Mouse (Mus musculus) adrenal gland, postnatal 10 days (tissue): ENCODE measurements around the gene Robo3. TPM values are rescaled to one million over a fixed set of nuclear protein-coding genes. Genes with fewer than 3 reads are reported as not detected.

Experiments
- DNase-seq: peaks from one replicate; pipeline ENCODE4 v3.0.0; 2021; ENCODE audit warnings: mixed read lengths
- total RNA-seq, 2 experiments: library from RNA; stranded (reverse); gene quantifications; 2 replicates each; pipeline ENCODE4 v1.2.3; 2021

The Robo3 gene
- total RNA-seq, 2 experiments from 2014 or later = 0.45 to 0.72 TPM

DNA sequence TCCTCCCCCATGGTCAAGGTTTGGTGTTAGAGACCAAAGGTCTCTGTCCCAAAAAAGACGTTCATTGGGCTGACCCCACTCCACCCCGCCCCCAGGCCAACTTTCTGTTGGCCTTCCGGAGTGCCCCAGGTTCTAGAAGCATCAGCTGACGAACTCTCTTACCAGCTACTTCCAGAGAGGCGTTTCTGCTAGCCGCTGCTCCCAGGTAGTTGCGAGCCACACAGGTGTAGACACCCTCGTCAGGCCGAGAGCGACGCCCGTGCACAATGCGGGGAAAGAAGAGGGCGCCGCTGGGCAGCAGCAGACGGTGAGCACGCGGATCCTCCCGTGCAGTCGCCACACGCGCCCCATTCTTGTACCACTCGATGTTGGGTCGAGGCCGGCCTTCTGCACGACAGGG, 3.7 kb downstream of the Robo3 start:
- no peak for DNase-seq

GRCm38 (mm10) chr9:37421239-37421638, 11.8 kb downstream of the Robo3 start:
- no peak for DNase-seq

DNA sequence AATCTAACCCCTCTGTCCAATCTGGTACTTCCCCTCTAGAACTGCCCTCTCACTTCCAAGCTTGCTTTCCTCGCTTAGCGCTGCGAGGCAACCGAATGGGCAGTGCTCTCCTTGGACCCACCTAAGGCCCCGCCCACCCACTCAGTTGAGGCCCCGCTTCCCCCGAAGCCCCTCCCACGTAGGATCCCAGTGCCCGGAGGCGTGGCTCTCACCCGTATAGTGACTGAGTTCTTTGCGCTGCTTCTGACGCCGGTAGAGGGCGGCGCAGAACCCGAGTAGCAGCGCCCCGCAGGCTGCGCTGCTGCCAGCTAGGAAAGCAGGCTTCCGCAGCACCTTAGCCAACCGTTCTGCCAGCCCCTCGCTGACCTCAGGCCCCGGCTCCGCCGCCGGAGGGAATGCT, 12.4 kb downstream of the Robo3 start:
- DNase-seq = peak; percentile 91

DNA sequence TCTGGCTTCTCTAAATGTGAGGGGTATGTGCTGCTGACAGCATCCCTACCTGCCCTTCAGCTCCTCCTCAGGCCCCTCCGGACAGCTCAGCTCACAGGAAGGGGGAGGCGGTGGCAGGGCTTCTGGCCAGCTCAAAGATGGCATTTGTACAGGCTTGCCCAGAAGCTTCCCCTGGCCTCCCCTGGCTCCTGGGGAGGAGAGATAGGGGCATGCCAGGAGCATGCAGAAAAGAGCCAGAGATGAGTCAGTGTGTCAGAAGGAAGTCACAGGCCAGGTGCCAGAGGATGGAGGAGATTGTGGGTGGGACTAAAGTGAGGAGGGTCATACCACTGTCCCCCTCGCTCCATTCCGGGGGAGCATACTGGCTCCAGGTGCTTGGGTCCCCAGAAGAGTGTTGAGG, 14.3 kb downstream of the Robo3 start:
- DNase-seq = no peak

- no peak for DNase-seq
Observed at GRCm38 (mm10) chr9:37414666-37415065, 18.4 kb downstream of the Robo3 start.

- DNase-seq = no peak
Observed at GRCm38 (mm10) chr9:37412989-37413388, 20.1 kb downstream of the Robo3 start.

DNA sequence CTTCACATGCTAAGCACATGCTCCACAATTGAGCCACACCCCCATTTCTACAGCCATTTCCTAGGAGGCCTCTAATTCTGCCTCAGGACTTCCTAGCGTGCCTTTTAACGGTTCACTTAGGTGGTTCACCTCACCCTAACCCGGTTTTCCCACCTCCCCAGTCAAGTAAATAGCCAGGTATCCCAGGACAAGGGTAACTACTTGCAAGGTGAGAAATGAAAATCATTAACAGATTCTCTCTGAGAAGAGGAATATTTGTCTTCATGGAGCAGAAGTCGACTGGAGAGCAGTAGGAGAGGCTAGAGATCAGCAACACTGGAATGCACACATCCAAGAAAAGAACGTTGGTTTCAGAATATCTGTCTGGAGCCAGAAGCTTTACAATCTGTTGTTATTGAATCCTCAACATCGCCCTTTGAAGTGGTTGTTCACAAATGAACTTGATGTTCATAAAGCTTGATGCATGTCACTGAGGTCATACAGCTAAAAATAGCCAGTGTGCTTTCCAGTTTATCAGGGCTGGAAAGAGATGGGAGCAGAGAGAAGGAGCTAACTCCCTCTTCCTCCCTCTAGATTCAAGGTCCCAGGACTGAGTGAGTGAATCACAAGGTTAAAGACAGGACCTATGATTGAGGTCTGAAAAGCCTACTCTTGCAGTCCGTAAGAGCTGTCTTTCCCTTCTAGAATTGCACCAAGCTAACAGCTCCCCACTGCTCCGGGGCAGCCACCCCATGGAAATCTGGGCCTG, 23.2 kb downstream of the Robo3 start:
- DNase-seq = no peak

- no peak for DNase-seq
Observed at GRCm38 (mm10) chr9:37407850-37408502, 25.1 kb downstream of the Robo3 start.

DNA sequence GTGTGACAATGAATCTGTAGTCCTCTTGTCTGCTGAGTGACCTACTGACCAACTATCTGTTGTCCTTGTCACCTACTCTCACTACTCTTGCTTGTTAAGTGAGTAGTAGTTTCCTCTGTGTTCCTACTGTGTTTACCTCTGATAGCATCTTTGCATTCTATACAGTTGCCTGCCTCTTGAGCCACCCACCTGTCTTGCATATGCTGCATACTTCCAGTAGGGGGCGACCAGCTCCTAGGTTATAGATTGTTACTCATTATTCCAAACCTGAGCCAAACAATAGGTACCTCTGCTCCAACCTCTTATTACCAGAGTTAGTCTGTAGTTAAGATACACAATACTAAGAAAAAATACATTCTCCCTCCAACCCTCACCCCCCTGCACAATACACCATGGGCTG, 26.7 kb downstream of the Robo3 start:
- DNase-seq = no peak

DNA sequence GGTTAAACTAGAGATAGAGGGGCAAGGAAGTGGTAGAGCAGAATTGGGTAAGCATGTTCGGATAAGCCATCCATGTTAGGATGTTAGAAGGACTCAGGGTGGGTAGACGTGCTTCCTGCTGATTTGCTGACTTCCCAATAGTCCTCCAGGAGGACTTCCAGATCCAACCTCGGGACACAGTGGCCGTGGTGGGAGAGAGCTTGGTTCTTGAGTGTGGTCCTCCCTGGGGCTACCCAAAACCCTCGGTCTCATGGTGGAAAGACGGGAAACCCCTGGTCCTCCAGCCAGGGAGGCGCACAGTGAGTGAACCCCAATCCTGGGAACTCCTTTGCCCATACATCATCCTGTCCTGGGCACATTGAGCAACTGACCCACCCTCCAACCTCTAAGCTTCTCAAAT, 30.0 kb downstream of the Robo3 start:
- DNase-seq = no peak

GRCm38 (mm10) chr9:37402501-37402900, 30.5 kb downstream of the Robo3 start:
- no peak for DNase-seq

DNA sequence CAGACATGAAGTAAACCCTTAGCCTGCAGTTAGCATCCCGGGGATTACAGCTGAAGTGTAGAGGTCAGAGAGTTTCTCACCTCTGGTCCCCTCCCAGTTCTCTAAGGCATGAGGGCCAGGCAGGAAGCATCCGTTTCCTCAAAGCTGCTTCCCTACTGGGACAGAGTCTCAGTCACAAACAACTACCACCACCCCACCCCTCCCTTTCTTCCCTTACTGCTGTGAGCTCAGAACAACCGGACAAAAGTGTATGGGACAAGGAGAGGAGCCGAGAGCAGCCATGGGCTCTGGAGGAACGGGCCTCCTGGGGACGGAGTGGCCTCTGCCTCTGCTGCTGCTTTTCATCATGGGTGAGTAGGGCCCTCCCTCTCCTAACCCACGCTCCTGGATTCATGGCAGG, 31.2 kb downstream of the Robo3 start, which contains the start of gene Robo4:
Robo4 (plus strand) TSS at position 96 of the 400 bp plus-strand sequence.
- peak; percentile 43 for DNase-seq

DNA sequence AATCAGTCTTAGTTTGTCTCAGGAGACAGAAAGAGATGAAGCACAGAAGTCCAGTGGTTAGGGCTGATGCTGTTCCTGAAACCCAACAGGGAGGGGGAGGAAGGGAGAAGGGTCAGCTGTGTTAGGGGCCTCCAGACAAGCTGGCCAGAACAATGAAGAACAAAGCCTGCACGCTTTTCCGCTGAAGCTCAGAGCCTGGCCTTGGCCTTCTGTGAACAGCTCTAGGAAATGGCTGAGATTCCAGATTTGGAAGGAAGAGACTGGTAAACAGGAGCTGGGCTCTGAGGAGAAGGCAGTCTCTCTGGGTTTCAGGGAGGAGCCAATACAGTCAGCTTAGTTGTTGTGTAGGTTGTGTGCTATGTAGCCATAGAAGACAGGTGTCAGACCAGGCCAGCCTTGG, 32.5 kb downstream of the Robo3 start:
- peak; percentile 43 for DNase-seq

DNA sequence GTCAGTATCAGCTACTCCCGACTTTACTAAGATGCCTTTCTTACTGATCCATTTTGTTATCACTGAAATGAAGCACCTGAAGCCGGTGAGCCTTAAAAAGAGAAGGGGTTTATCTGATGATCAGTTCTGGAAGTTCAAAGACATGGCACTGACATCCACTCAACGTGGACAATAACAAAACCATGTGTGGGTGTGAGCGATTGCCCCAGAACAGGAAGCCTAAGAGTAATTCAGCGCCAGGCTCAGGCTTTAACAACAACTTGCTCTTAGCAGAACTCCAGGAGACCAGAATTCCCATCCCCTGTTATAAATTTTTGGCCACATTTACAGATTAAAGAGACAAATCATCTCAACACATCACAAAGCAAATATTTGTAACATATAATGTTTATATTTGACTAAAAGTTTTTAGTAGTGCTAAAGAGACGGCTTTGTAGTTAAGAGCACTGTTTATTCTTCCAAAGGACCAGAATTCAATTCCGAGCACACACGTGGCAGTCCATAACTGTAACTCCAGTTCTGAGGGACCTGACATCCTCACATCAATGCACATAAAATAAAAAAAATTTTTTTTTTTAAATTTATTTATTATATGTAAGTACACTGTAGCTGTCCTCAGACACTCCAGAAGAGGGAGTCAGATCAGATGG, 39.4 kb downstream of the Robo3 start:
- DNase-seq = no peak

DNA sequence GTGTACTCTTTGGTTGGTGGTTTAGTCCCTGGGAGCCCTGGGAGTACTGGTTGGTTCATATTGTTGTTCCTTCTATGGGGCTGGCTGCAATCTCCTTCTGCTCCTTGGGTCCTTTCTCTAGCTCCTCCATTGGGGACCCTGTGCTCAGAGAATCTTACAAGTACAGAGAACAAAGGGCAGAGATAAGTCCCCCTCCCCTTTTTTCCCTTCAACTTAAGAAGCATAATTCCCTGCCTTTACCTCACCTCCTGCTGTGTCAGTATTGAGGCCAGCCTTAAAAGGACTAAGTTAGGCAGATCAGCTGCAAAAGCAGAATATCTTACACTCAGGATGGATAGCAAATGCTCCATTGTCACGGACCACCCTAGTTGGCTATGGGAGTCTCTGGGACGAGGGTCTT, 41.0 kb downstream of the Robo3 start:
- DNase-seq = no peak

- no peak for DNase-seq
Observed at GRCm38 (mm10) chr9:37390891-37391290, 42.2 kb downstream of the Robo3 start.

DNA sequence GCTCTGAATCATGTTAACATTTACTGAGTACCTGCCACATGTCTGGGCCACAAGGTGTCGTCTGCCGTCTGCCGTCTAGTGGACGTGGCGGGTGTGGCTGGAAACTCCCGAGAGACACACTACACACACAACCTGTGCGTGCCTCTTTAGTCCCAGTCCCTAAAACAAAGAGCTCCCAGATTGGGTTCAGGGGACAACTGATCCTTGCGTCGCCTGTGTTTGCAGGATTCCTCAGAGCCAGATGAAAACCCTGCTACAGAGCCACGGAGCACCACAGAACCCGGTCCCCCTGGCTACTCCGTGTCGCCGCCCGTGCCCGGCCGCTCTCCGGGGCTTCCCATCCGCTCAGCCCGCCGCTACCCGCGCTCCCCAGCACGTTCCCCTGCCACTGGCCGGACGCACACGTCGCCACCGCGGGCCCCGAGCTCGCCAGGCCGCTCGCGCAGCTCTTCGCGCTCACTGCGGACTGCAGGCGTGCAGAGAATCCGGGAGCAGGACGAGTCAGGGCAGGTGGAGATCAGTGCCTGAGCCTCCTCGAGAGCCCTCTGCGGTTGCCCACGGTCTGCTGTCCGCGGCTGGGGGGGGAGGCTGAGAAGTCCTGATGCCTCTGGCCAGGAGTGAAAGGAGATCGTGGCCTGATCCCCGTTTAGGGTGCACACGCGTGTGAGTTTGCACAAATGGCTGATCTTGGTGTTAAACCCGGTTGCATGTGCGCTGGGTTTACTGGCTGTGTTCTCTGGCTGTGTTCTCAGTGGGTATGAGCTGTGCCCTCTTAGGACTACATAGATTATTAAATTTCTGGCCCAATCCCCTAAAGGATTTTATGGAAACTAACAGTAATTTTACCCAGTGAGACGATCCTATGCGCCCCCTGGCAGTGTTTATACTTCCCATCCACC, 48.5 kb downstream of the Robo3 start:
- peak; percentile 66 for DNase-seq

DNA sequence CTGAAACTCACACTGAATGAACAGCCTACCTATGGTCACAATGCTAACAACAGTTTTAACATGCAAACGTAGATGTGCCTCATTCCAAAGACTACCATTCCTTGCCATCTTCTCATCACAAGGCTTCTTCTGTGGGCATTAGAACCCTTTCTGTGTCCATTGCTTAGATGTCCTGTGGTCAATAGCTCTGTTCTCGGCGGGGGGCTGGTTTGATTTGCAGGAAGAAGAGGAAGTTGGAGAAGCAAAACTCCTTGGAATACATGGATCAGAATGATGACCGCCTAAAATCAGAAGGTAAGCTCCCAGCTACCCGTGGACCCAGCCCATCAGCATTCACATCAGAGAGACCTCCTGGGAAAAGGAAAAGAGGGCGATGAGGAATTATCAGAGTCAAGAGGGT, 49.9 kb downstream of the Robo3 start:
- no peak for DNase-seq

- DNase-seq = no peak
Observed at GRCm38 (mm10) chr9:37375718-37376117, 57.3 kb downstream of the Robo3 start.

GRCm38 (mm10) chr9:37371232-37371801, 61.7 kb downstream of the Robo3 start:
- DNase-seq = no peak

GRCm38 (mm10) chr9:37368860-37369259, 64.2 kb downstream of the Robo3 start:
- DNase-seq = no peak
